Mouse (Mus musculus): ENCODE measurements at regions not wholly inside any gene's neighbourhood (a gene's known extent, or its start where the extent isn't known, plus 50 kb on each side); places are given as distances from the start of the nearest gene placed in this dataset.

DNA sequence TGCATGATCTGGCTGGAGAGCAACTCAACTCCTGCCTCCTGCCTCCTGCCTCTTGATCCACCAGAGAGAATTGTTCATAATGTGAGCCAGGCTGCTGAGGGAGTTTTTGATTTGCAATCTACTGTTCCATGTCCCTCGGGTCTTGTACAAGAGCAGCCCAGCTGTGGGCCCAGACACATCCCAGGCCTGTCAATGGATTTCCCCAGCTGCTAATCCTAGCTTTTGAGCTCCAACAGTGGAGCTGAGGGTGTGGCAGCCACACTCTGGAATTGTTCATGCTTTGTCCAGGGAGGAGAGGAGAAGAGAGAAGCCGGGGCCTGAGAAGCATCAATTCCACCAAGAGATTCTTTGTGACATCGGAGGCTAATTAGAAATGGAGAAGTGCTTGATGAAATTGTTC lies 587.9 kb upstream of the Clint1 start:
- TF ChIP-seq POLR2AphosphoS2 (IDR thresholded peaks at IDR 0.05; ENCODE audit: insufficient read length, low read depth) (no peak), POLR2A (IDR thresholded peaks at IDR 0.05; ENCODE audit: insufficient read length, low read depth) (no peak), E2F4 (IDR thresholded peaks at IDR 0.05; ENCODE audit: insufficient read depth) (no peak), USF1 (IDR thresholded peaks at IDR 0.05; ENCODE audit: low read depth) (no peak), TCF3 (IDR thresholded peaks at IDR 0.05; ENCODE audit: insufficient read length, low read depth) (no peak)
